Mouse (Mus musculus) brain, embryonic 14.5 days (tissue): ENCODE data around the gene Clec12b. TPM values are rescaled to one million over a fixed set of nuclear protein-coding genes. Genes with fewer than 3 reads are reported as not detected.

ENCODE experiments used
- DNase-seq: peaks from one replicate; pipeline ENCODE4 v3.0.0-alpha.2; 2011; ENCODE audit warnings: low read depth
- CTCF ChIP-seq: fragments of 200-500 bp; IDR thresholded peaks from 2 replicates; pipeline ENCODE4 v1.5.1; 2012; ENCODE audit warnings: inconsistent platforms, mild to moderate bottlenecking, moderate library complexity, borderline replicate concordance; ENCODE audit not compliant: insufficient read depth, insufficient read length; ENCODE audit errors: extremely low read depth
- POLR2A ChIP-seq: fragments of 200-500 bp; IDR thresholded peaks from 2 replicates; pipeline ENCODE4 v1.6.1; 2012; ENCODE audit warnings: mild to moderate bottlenecking, inconsistent platforms, borderline replicate concordance; ENCODE audit not compliant: poor library complexity, insufficient read depth, insufficient read length, severe bottlenecking; ENCODE audit errors: extremely low read depth
- polyA plus RNA-seq: library from polyadenylated mRNA; depleted of rRNA; stranded (reverse); fragments of >200 nt; gene quantifications from 2 replicates; pipeline ENCODE4 v1.2.3, GENCODE M21; 2012; rRNA removed

The Clec12b gene
- polyA plus RNA-seq, 1 experiment: 0.15 TPM

DNA sequence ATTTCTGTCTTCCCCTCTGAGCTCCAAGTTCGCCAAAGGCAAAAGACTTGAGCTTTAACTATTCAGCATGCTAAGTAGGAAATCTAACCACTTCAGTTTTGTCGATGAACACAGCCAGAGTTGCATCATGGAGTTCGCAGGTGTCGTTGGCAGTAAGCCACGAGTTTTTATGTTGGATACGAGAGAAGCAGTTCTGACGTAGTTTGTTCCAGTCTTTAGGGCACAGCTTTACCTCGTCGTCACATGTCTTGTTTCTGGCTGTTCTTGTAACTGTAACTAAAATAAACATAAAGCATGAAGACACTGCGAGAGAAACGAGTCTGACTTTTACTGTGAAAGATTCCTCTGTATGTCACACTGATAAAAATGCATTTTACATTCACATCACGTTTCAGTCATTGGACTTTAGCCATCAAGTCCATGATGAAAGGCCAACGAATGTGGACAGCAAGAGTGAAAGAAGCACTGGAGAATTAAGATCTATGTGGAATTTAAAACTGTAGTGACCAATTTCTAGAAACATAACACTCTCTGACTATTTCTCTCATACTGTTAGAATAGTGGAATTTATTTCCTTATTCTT lies 59.0 kb downstream of the Clec12b start:
- peak; percentile 28 for DNase-seq
- TF ChIP-seq POLR2A (no peak), CTCF (no peak)

DNA sequence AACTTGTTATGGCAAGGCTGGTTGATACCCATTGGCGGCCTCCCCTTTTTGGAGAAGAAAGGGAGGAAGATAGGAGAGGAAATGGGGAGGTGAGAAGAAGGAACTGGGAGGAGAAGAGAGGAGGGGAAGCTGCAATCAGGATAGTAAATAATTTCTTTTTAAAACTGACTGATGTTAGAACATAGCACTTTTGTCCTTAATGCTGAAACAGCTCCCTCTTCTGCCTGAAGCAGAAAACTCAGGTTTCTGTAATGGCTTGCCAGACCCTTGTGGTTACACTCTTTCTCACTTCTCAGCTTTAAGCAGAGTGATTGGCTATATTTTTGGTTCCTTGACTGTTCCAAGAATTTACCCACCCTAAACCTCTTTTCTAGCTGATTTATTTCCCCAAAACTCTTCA lies 59.7 kb downstream of the Clec12b start:
- no peak for DNase-seq
- no peak for TF ChIP-seq POLR2A
- no peak for TF ChIP-seq CTCF

Other genes with a start within 250 kb of the Clec12b start
- gene Clec2d, start 205.3 kb downstream of the Clec12b start, polyA plus RNA-seq: 1.9 and 2.1 TPM in 2 replicates
- gene Cd69, start 110.4 kb downstream of the Clec12b start, polyA plus RNA-seq: not detected in 2 replicates
- not detected in 2 replicates for gene 4922502D21Rik, start 54.1 kb downstream of the Clec12b start, polyA plus RNA-seq
- 0.14 and 0.23 TPM in 2 replicates for gene Clec12a, start 43.2 kb downstream of the Clec12b start, polyA plus RNA-seq
- 0.82 and 1.9 TPM in 2 replicates for gene Clec1b, start 11.4 kb upstream of the Clec12b start, polyA plus RNA-seq
- gene Clec9a, start 23.0 kb upstream of the Clec12b start, polyA plus RNA-seq: 0.28 and 0.33 TPM in 2 replicates
- gene Clec1a, start 66.1 kb upstream of the Clec12b start, polyA plus RNA-seq: 0.49 and 0.72 TPM in 2 replicates
- gene Olr1, start 121.3 kb upstream of the Clec12b start, polyA plus RNA-seq: not detected in 2 replicates
- 0.10 TPM in 1 of 2 replicates, not detected in the other for gene Tmem52b, start 126.7 kb upstream of the Clec12b start, polyA plus RNA-seq
- 151 and 161 TPM in 2 replicates for gene Gabarapl1, start 147.3 kb upstream of the Clec12b start, polyA plus RNA-seq
- gene Klre1, start 192.0 kb upstream of the Clec12b start, polyA plus RNA-seq: 0.08 and 0.11 TPM in 2 replicates
- gene Klrd1, start 205.9 kb upstream of the Clec12b start, polyA plus RNA-seq: 0.18 TPM in 1 of 2 replicates, not detected in the other
- gene Klrk1, start 238.0 kb upstream of the Clec12b start, polyA plus RNA-seq: 0.01 TPM in 1 of 2 replicates, not detected in the other